Mouse (Mus musculus) kidney, adult 9 months (tissue): Measurements from ENCODE around the gene Atp7a.
A peak's percentile ranks its signal among the peaks of the same experiment; 100 is the strongest.

ENCODE experiments used
- DNase-seq: peaks from one replicate; pipeline ENCODE4 v3.0.0; 2022

Atp7a gene

GRCm38 (mm10) chrX:106082518-106082917 lies 55.4 kb downstream of the Atp7a start:
- DNase-seq = no peak

DNA sequence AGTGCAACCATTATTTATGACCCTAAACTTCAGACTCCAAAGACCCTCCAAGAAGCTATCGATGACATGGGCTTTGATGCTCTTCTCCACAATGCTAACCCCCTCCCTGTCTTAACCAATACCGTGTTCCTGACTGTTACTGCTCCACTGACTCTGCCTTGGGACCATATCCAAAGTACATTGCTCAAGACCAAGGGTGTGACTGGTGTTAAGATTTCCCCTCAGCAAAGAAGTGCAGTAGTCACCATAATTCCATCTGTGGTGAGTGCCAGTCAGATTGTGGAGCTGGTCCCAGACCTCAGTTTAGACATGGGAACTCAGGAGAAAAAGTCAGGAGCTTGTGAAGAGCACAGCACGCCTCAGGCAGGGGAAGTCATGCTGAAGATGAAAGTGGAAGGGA lies 58.1 kb downstream of the Atp7a start:
- peak; percentile 49 for DNase-seq

DNA sequence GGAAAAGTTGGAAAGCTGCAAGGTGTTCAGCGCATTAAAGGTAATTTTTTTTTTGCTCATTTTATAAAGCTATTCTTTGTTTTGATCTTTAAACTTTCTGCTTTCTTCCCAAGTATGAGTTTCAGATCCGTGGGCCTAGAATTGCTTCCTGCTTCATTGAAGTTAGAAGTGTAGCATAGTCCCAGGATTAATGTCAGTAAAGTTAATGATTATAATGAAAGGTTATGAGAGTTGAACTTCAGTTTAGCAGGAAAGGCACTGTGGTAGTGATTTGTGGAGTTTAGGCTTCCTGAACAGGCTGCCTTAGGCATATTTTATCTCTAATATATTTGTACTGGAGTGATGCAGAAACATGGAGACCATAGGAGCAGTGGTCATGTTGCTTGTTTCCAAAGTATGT lies 58.5 kb downstream of the Atp7a start:
- peak; percentile 42 for DNase-seq

- DNase-seq = peak; percentile 7
Observed at GRCm38 (mm10) chrX:106092939-106093338, 65.9 kb downstream of the Atp7a start.

GRCm38 (mm10) chrX:106105464-106105863 lies 78.4 kb downstream of the Atp7a start:
- peak; percentile 66 for DNase-seq

- DNase-seq = no peak
Observed at GRCm38 (mm10) chrX:106113881-106114280, 86.8 kb downstream of the Atp7a start.

DNA sequence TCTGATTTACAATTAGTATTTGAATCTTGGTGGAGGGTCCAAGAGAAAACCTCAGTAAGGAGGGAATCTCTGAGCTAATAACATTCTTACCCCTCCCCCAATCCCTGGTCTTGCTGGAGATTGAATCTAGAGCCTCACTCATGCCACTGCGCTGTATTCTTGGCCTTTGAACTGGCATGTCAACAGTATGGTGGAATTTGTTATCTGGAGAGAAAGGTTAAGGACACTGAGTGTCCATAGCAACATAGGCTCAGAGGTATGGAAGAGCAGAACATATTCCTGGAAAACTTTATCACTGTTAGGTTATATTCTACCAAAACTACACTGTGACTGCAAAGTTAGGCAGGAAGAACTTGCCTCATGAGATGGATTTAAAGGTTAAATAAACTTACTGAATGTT lies 87.6 kb downstream of the Atp7a start:
- DNase-seq = no peak

DNA sequence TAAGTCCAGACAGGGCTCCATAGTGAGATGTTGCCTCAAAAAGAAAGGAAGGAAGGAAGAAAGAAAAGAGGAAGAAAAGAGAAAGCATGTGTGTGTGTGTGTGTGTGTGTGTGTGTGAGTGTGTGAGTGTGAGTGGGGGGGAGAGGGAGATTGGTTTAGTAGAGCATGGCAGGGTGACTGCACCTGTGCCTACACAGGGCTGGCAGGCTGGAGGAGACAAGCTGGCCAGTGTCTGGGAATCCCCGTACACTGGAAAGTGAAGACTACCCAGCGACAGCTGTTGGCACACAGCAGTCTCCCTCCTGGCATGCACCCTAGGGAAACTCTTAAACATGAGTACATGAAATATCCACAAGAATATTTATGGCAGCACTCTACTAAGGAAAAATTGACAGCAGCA lies 95.7 kb downstream of the Atp7a start:
- no peak for DNase-seq

DNA sequence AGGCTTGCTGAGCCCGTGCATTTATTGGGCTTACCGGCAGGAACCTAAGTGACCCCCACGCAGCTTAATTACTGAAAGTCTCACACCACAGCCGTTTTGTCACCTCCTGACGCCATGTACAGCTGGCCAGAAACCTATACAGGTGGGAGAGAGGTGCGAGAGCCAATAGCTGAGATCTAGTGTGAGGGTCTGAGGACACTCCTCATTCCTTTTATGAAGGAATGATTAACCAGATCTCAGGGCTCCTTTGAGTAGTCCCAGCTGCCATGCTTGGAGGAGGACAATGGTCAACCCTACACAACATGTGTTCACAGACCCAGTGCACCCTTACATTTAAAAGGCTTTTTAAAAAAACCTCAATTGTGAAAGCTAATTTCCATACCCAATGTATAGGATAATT lies 101.2 kb downstream of the Atp7a start:
- no peak for DNase-seq

GRCm38 (mm10) chrX:106129877-106130276 lies 102.8 kb downstream of the Atp7a start:
- DNase-seq = no peak

GRCm38 (mm10) chrX:106134916-106135315 lies 107.8 kb downstream of the Atp7a start:
- DNase-seq = no peak

DNA sequence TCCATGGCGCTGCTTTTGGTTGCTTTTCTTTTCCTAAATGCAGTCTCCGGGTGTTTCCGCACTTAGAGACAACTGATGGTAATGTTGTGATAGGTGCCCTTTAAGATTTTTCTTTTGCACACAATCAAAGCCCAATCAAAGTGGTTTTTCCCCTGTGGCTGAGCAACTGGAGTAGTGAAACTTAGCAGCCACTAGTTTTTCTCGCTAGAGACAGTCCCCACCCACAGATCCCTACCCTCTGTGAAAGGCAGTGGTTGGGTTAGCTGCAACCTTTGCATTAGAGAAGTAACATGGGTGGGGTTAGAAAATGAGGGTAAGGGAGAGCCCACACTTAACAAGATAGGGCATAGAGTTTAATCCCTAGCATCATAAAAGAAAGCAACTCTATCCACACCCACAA lies 108.4 kb downstream of the Atp7a start:
- DNase-seq = no peak

- DNase-seq = no peak
Observed at GRCm38 (mm10) chrX:106135916-106136575, 109.0 kb downstream of the Atp7a start.

DNA sequence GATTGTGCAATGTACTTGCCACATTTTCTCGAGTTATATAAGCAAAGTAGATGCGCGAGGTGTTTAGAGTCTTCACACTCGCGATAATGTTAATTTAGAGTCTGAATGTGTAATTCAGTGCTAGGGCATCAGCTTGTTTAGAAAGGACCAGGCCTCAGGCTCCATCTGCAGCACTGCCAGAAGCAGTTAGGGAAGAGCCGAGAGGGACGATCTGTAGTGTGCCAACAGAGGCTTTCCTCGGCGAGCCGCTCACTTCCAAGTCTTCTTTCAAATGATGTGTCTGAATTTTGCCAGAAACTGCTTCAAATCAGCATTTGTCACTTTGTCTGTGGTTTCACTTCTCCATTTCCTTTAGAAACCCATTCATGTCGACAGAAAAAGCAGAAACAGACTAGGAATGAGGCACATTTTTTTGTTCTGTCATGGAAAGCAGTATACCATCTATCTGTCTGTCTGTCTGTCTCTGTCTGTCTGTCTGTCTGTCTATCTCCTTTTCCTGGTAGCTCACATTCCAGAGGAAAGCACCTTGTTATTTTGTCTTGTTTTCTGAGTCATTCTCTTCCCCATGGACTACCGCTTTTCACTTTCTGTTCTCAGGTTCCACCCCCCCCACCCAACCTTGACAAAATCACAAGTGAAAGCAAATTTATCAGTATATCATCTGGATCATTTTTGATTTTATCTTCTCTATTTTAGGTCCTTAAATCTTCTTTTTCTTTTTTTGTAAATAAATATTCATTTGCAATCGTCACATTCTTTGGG lies 112.4 kb downstream of the Atp7a start:
- DNase-seq = no peak

DNA sequence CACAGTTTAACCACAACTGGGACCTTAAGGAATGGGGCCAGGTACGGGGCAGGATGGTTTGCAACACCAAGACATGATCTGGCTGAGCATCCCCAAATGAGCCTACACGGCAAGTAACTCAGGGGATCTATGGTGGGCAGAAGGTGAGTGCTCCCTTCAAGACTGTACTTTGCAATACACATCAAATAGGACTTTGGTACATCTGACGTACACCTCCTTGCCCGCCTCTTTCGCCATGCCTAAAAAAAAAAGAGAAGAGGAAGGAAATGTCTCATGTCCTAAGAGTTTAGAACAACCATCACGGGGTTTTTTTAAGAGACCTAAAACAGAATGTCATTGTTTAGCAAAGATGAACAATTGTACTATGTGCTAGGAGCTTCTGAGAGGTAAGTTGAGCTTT lies 115.9 kb downstream of the Atp7a start, which contains the start of gene Tlr13:
TSS of gene Tlr13 (plus strand) at position 269 of the 400 bp plus-strand sequence.
- DNase-seq = no peak

GRCm38 (mm10) chrX:106148185-106148584 lies 121.1 kb downstream of the Atp7a start:
- DNase-seq = no peak

DNA sequence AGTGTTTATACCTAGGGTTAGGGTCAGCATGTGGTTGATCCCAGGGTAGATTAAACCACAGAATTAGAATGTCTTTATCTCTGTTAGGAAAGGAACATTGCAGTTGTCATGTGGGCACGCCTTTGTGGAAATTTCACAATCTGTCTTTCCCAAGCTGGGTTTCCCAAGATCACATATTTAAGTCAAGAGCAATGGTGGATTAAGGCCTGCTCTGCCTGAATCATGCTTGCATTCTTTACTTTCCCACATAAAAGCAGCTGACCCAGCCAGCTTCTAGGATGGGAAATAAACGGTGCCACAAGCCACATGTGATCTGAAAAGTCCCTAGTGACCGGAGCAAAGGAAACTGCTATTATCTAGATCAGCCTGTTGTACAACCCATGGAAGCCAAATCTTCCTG lies 122.4 kb downstream of the Atp7a start:
- DNase-seq = no peak

- DNase-seq = no peak
Observed at GRCm38 (mm10) chrX:106154180-106154586, 127.1 kb downstream of the Atp7a start.

- DNase-seq = no peak
Observed at GRCm38 (mm10) chrX:106155892-106156291, 128.8 kb downstream of the Atp7a start.

DNA sequence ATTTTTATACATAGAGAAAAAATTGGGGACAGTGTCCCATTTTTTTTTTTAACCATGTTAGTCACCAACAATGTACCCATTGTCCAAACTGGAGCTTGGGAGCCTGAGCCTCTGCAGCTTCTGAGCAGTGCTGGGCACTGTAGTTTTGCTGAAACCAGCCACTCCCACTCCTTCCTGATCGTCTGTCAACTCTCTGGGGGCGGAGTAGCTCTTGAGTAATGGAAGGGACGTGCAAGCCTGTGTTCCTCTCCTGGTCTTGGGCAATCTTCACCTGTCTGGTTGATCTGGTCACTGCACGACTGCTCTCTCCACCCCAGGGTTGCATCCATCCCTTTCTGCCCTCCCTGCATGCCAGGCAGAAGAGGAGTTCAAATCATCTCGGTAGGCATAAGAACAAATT lies 136.9 kb downstream of the Atp7a start:
- DNase-seq = no peak

DNA sequence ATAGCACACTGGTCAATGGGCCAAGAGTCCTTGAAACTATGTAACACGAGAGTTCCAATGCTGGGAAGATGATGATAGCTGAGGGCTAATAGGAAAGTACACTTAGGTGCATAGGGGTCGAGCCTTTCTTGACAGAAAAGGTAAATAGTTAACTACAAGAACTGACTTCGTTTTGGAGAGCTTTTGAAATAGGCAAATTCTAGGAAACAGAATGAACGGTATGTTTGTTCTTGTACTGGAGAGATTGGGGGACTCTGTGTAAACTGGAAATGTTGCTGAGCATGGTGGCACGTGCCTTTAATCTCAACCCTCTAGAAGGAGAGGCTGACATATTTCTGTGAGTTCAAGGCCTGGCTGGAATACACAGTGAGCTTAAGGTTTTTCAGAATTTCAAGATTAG lies 137.5 kb downstream of the Atp7a start:
- no peak for DNase-seq

GRCm38 (mm10) chrX:106165089-106165488 lies 138.0 kb downstream of the Atp7a start:
- no peak for DNase-seq

- peak; percentile 77 for DNase-seq
Observed at GRCm38 (mm10) chrX:106171106-106171852, 144.2 kb downstream of the Atp7a start.

- no peak for DNase-seq
Observed at GRCm38 (mm10) chrX:106171853-106172154, 144.7 kb downstream of the Atp7a start.
